Comparison of ENCODE assay signal across 8 mouse cellular contexts in the genomic region with DNA sequence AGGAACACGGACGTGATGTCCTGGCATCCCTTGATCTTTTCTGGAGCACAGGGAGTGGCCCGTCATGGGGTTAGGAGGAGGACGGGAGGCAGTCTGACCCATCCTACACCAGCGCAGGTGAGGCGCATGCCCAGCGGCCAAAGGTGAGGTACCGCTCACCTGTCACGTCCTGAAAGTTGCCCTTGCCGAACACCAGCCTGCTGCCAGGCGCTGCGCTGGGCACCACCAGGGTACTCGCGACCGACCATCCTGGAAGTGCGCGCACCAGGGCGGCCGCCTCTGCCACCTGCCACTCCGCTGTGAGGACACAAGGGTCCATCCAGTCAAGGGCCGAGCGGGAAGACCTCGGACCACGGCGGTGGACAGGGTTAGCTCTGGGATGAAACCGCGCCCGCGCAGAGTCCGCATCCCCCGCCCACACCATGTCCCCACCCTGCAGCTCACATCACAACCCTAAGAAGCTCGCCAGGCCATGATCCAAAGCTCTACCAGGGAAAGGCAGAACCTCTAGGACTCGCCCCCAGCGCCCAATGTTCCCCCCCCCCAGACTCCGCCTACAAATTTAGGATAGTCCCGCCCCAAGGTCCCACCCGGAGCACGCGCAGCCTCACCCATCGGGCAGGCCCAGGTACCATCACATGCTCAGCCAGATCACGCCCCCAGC. TPM values are rescaled to one million over a fixed set of nuclear protein-coding genes. Genes with fewer than 3 reads are reported as not detected.
A peak's percentile ranks its signal among the peaks of the same experiment; 100 is the strongest.
DNase-seq lines count a peak whose midpoint lies in the region; ATAC-seq lines count a peak whose summit lies in the region.

No protein-coding gene starts in this region.

- H3K27me3 ChIP-seq in midbrain, embryonic 16.5 days (ENCODE audit: control insufficient read depth, insufficient read depth, low read depth, low read length) = no peaks in the 10 kb centered on the region

- H3K4me1 ChIP-seq in midbrain, embryonic 16.5 days (ENCODE audit: control insufficient read depth, insufficient read depth, low read length) = peaks cover 17% of the 10 kb centered on the region

- peak overlapping the region; percentile 75 for H3K9ac ChIP-seq in midbrain, embryonic 16.5 days (ENCODE audit: low read depth, low read length)

- peaks cover 32% of the 10 kb centered on the region for H3K36me3 ChIP-seq in midbrain, embryonic 16.5 days (ENCODE audit: control insufficient read depth, insufficient read depth, low read length)

- DNase-seq in adrenal gland, postnatal 14 days = peak; percentile 26
- no peak for DNase-seq in adrenal gland, postnatal 4 days (ENCODE audit: low spot score in 2 of 2)
- peak; percentile 34 for DNase-seq in ovary, postnatal 36 days (ENCODE audit: low spot score)
- no peak for DNase-seq in ovary, postnatal 10 days (ENCODE audit: low spot score)
- peak; percentile 24 to 28 for DNase-seq in gastrocnemius, postnatal 36 days
- peak; percentile 43 for DNase-seq in left cerebral cortex, adult 11 months (ENCODE audit: low spot score)
- DNase-seq in Muller cell, postnatal 12 days (ENCODE audit: inconsistent ontology term) = no peak

- H3K9me3 ChIP-seq in midbrain, embryonic 16.5 days (replicated peaks; ENCODE audit: control insufficient read depth, low read length, poor library complexity, severe bottlenecking) = no peaks in the 10 kb centered on the region

- intact Hi-C loops in gastrocnemius, postnatal 36 days (cut with DNase I) = no loop called here

- ATAC-seq in midbrain, embryonic 16.5 days = peak; percentile 29

- peak overlapping the region; percentile 69 for H3K4me3 ChIP-seq in midbrain, embryonic 16.5 days (ENCODE audit: low read depth, low read length)

- peak overlapping the region; percentile 97 for H3K27ac ChIP-seq in midbrain, embryonic 16.5 days (ENCODE audit: low read length)

- 15% methylated on average over 41 of the region's 41 CpGs for WGBS in midbrain, embryonic 16.5 days

- H3K4me2 ChIP-seq in midbrain, embryonic 16.5 days (ENCODE audit: low read length) = peak overlapping the region; percentile 90

RNA-seq across cellular contexts. Expression of a gene that starts 1.0 kb away (rescaled TPM):
- 57.4 and 63.7 TPM in 2 replicates for total RNA-seq in adrenal gland, postnatal 14 days (2021)
- 10 to 100 TPM; 58.3 to 59.9 TPM for total RNA-seq in adrenal gland, postnatal 4 days (2021)
- 10 to 100 TPM; 13.6 to 14.3 TPM for total RNA-seq in gastrocnemius, postnatal 36 days (2021)
- polyA plus RNA-seq in midbrain, embryonic 16.5 days (2015; fragmentation: Nextera tagmentation; extraction: Ambion mirVana) = 61.5 and 69.2 TPM in 2 replicates

RNA-seq across cellular contexts. Expression of a gene that starts 2.9 kb away (rescaled TPM):
- 4.7 and 7.8 TPM in 2 replicates for total RNA-seq in adrenal gland, postnatal 14 days (2021)
- 1 to 10 TPM; 7.6 to 8.2 TPM for total RNA-seq in adrenal gland, postnatal 4 days (2021)
- 1 to 10 TPM; 3.0 to 3.2 TPM for total RNA-seq in gastrocnemius, postnatal 36 days (2021)
- 15.3 and 17.6 TPM in 2 replicates for polyA plus RNA-seq in midbrain, embryonic 16.5 days (2015; fragmentation: Nextera tagmentation; extraction: Ambion mirVana)

RNA-seq across cellular contexts. Expression of a gene that starts 7.3 kb away (rescaled TPM):
- total RNA-seq in adrenal gland, postnatal 14 days (2021) = not detected in 2 replicates
- under 1 TPM; 0.20 to 0.25 TPM for total RNA-seq in adrenal gland, postnatal 4 days (2021)
- not detected for total RNA-seq in gastrocnemius, postnatal 36 days (2021)
- polyA plus RNA-seq in midbrain, embryonic 16.5 days (2015; fragmentation: Nextera tagmentation; extraction: Ambion mirVana) = 8.0 and 9.2 TPM in 2 replicates

RNA-seq across cellular contexts. Expression of a gene that starts 12.8 kb away (rescaled TPM):
- total RNA-seq in adrenal gland, postnatal 14 days (2021) = 0.11 and 0.45 TPM in 2 replicates
- under 1 TPM; 0.65 to 0.87 TPM for total RNA-seq in adrenal gland, postnatal 4 days (2021)
- under 1 TPM; 0.07 to 0.23 TPM for total RNA-seq in gastrocnemius, postnatal 36 days (2021)
- polyA plus RNA-seq in midbrain, embryonic 16.5 days (2015; fragmentation: Nextera tagmentation; extraction: Ambion mirVana) = 0.88 and 1.0 TPM in 2 replicates

RNA-seq across cellular contexts. Expression of a gene that starts 28.6 kb away (rescaled TPM):
- total RNA-seq in adrenal gland, postnatal 14 days (2021) = 34.1 and 46.1 TPM in 2 replicates
- 10 to 100 TPM; 48.3 to 54.5 TPM for total RNA-seq in adrenal gland, postnatal 4 days (2021)
- 10 to 100 TPM; 12.3 to 14.1 TPM for total RNA-seq in gastrocnemius, postnatal 36 days (2021)
- polyA plus RNA-seq in midbrain, embryonic 16.5 days (2015; fragmentation: Nextera tagmentation; extraction: Ambion mirVana) = 81.7 and 86.8 TPM in 2 replicates

Comparison
In these comparisons a context has a peak if more than half of its experiments do, and no peak if none do; other contexts are left out.
1. DNase-seq: peak in adrenal gland, postnatal 14 days (single experiment), ovary, postnatal 36 days (single experiment), gastrocnemius, postnatal 36 days (2 of 2) and left cerebral cortex, adult 11 months (single experiment); none in adrenal gland, postnatal 4 days (0 of 2), ovary, postnatal 10 days (single experiment) and Muller cell, postnatal 12 days (single experiment).